Mouse (Mus musculus) small intestine, adult 2 months (tissue): ENCODE measurements around the gene Selenow. TPM values are rescaled to one million over a fixed set of nuclear protein-coding genes. Genes with fewer than 3 reads are reported as not detected.

Experiments used
- H3K27ac ChIP-seq: fragments of 200-500 bp; 2 replicates; pipeline ENCODE4 v1.5.1; 2012; ENCODE audit warnings: low read depth, low read length, control low read depth, inconsistent platforms; ENCODE audit not compliant: insufficient read depth
- H3K27me3 ChIP-seq: fragments of 200-500 bp; 2 replicates; pipeline ENCODE4 v1.6.1; 2012; ENCODE audit warnings: mild to moderate bottlenecking, moderate library complexity, low read length, inconsistent platforms; ENCODE audit not compliant: control insufficient read depth, insufficient read depth
- H3K36me3 ChIP-seq: fragments of 200-500 bp; 2 replicates; pipeline ENCODE4 v1.6.1; 2012; ENCODE audit warnings: mild to moderate bottlenecking, low read length, control low read depth, inconsistent platforms; ENCODE audit not compliant: control insufficient read depth, insufficient read depth
- H3K4me1 ChIP-seq: fragments of 200-500 bp; 2 replicates; pipeline ENCODE4 v1.6.1; 2012; ENCODE audit warnings: low read length, inconsistent platforms, mixed read lengths; ENCODE audit not compliant: control insufficient read depth, insufficient read depth, insufficient read length
- H3K4me3 ChIP-seq: fragments of 200-500 bp; 2 replicates; pipeline ENCODE4 v1.5.1; 2012; ENCODE audit warnings: low read depth, mild to moderate bottlenecking, control low read depth, inconsistent platforms, low read length, moderate library complexity
- CTCF ChIP-seq: fragments of 200-500 bp; IDR thresholded peaks from 2 replicates; pipeline ENCODE4 v1.5.1; 2012; ENCODE audit warnings: low read depth, mild to moderate bottlenecking, control low read depth, inconsistent platforms, low read length, moderate library complexity, mixed read lengths; ENCODE audit not compliant: insufficient replicate concordance, insufficient read length; ENCODE audit errors: extremely low read depth
- POLR2A ChIP-seq: fragments of 200-500 bp; IDR thresholded peaks from 2 replicates; pipeline ENCODE4 v1.6.1; 2012; ENCODE audit warnings: low read depth, mild to moderate bottlenecking, control low read depth, inconsistent platforms, low read length, moderate library complexity
- WGBS: fragments of 180-500 bp; shearing (Covaris S2); methylation state at CpG from one replicate; pipeline ENCODE4 v1.1.7; 2018; 5-methylcytosine and 5-hydroxymethylcytosine counted together
- polyA plus RNA-seq: library from polyadenylated mRNA; depleted of rRNA; stranded (reverse); fragments of >200 nt; gene quantifications from 2 replicates; pipeline ENCODE4 v1.2.3, GENCODE M21; 2012

Selenow gene
- polyA plus RNA-seq, 1 experiment: 311 TPM

GRCm38 (mm10) chr7:15954436-15954835 lies 32.2 kb upstream of the Selenow start:
- Histone ChIP-seq H3K4me3 (no peak overlapping the region), H3K36me3 (no peaks in the 10 kb centered on the region), H3K27ac (no peak overlapping the region), H3K4me1 (no peaks in the 10 kb centered on the region; the same call in none of the 2 replicates), H3K27me3 (no peaks in the 10 kb centered on the region)
- WGBS: 84% methylated on average over 7 of the region's 7 CpGs
- TF ChIP-seq POLR2A (no peak), CTCF (no peak)

- Histone ChIP-seq H3K4me3 (no peak overlapping the region), H3K36me3 (no peaks in the 10 kb centered on the region), H3K27ac (no peak overlapping the region), H3K27me3 (no peaks in the 10 kb centered on the region), H3K4me1 (peaks cover 4% of the 10 kb centered on the region)
- no peak for TF ChIP-seq POLR2A
- no peak for TF ChIP-seq CTCF
- WGBS: 86% methylated on average over 13 of the region's 13 CpGs
Observed at GRCm38 (mm10) chr7:15953307-15954074, 31.3 kb upstream of the Selenow start.

- Histone ChIP-seq H3K27me3 (no peaks in the 10 kb centered on the region), H3K36me3 (no peaks in the 10 kb centered on the region), H3K27ac (no peak overlapping the region), H3K4me3 (no peak overlapping the region), H3K4me1 (peaks cover 5% of the 10 kb centered on the region)
- 46% methylated on average over 3 of the region's 3 CpGs for WGBS
- TF ChIP-seq CTCF (no peak), POLR2A (no peak)
Observed at GRCm38 (mm10) chr7:15952416-15952815, 30.2 kb upstream of the Selenow start.

GRCm38 (mm10) chr7:15950008-15950407 lies 27.8 kb upstream of the Selenow start:
- no peak for TF ChIP-seq POLR2A
- no peak for TF ChIP-seq CTCF
- H3K4me1 ChIP-seq: peaks cover 7% of the 10 kb centered on the region
- H3K27me3 ChIP-seq: no peaks in the 10 kb centered on the region
- no peak overlapping the region for H3K27ac ChIP-seq
- no peaks in the 10 kb centered on the region for H3K36me3 ChIP-seq
- WGBS: 84% methylated on average over 15 of the region's 15 CpGs
- no peak overlapping the region for H3K4me3 ChIP-seq

- TF ChIP-seq CTCF (no peak), POLR2A (no peak)
- H3K4me3 ChIP-seq: no peak overlapping the region
- peaks cover 2% of the 10 kb centered on the region for H3K36me3 ChIP-seq
- no peaks in the 10 kb centered on the region for H3K27me3 ChIP-seq
- H3K27ac ChIP-seq: peak overlapping the region; percentile 42
- WGBS: 65% methylated on average over 7 of the region's 7 CpGs
- peaks cover 10% of the 10 kb centered on the region for H3K4me1 ChIP-seq
Observed at GRCm38 (mm10) chr7:15949216-15949790, 27.1 kb upstream of the Selenow start.

- WGBS: 1% methylated on average over 23 of the region's 23 CpGs
- Histone ChIP-seq H3K27ac (peak overlapping the region; percentile 63), H3K4me3 (peak overlapping the region; percentile 54), H3K36me3 (peaks cover 10% of the 10 kb centered on the region), H3K27me3 (no peaks in the 10 kb centered on the region), H3K4me1 (peaks cover 10% of the 10 kb centered on the region)
- TF ChIP-seq CTCF (peak; percentile 87), POLR2A (no peak)
Observed at GRCm38 (mm10) chr7:15948381-15948941, 26.3 kb upstream of the Selenow start.

- TF ChIP-seq CTCF (no peak), POLR2A (no peak)
- Histone ChIP-seq H3K4me1 (peaks cover 10% of the 10 kb centered on the region), H3K27ac (no peak overlapping the region), H3K27me3 (no peaks in the 10 kb centered on the region), H3K36me3 (peaks cover 16% of the 10 kb centered on the region), H3K4me3 (no peak overlapping the region)
- 35% methylated on average over 4 of the region's 4 CpGs for WGBS
Observed at GRCm38 (mm10) chr7:15947653-15948260, 25.6 kb upstream of the Selenow start.
